Mouse (Mus musculus): ENCODE measurements around the gene Igfbp4. TPM values are rescaled to one million over a fixed set of nuclear protein-coding genes. Genes with fewer than 3 reads are reported as not detected.

Igfbp4 gene
- total and polyA plus RNA-seq, 2 experiments, result 662 to 1,830 TPM

DNA sequence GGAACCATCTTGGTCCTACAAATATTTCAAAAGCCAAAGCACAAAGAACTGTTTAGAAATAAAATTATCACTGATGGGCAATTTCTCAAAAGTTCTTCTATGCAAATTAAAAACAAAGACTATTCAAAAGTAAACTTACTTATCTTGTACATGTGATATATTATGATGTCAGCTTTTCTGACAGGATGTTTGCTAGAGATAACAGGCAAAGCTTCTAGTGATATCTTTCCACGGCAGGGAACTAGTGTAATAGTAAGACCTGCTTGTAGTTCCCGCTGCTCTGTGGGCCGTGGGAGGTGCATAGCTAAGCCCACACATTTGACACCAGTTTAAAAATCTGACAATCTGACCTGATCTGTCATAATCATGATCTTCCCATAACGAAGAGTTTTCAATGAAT is 30.9 kb upstream of the Igfbp4 start:
- H3K27me3 ChIP-seq (ENCODE audit: control insufficient read depth, insufficient read depth, low read length), result no peaks in the 10 kb centered on the region
- H3K4me1 ChIP-seq (ENCODE audit: control insufficient read depth, insufficient read depth, low read length), result no peaks in the 10 kb centered on the region
- no peak overlapping the region for H3K9ac ChIP-seq (ENCODE audit: low read depth, low read length)
- H3K79me2 ChIP-seq (ENCODE audit: control insufficient read depth, insufficient read depth, low read length), result no peaks in the 10 kb centered on the region
- no peak overlapping the region for H3K27ac ChIP-seq (replicated peaks; ENCODE audit: insufficient read depth, low read depth, low read length)
- no peak overlapping the region for H3K4me3 ChIP-seq (ENCODE audit: insufficient read depth, low read depth, low read length)
- H3K36me3 ChIP-seq (ENCODE audit: control insufficient read depth, insufficient read depth, low read length), result no peaks in the 10 kb centered on the region
- WGBS, result 73% methylated on average over 4 of the region's 4 CpGs
- DNase-seq (ENCODE audit: extremely low read depth, low read depth, low spot score), result no peak
- TF ChIP-seq CTCF (IDR thresholded peaks at IDR 0.05; ENCODE audit: low read depth, low read length) (no peak), POLR2A (IDR thresholded peaks at IDR 0.05; ENCODE audit: extremely low read depth, insufficient read depth, low read length) (no peak)

- no peak overlapping the region for H3K9ac ChIP-seq (ENCODE audit: low read depth, low read length)
- H3K4me3 ChIP-seq (ENCODE audit: insufficient read depth, low read depth, low read length), result no peak overlapping the region
- DNase-seq (ENCODE audit: extremely low read depth, low read depth, low spot score), result no peak
- H3K27ac ChIP-seq (replicated peaks; ENCODE audit: insufficient read depth, low read depth, low read length), result no peak overlapping the region
- no peaks in the 10 kb centered on the region for H3K36me3 ChIP-seq (ENCODE audit: control insufficient read depth, insufficient read depth, low read length)
- H3K79me2 ChIP-seq (ENCODE audit: control insufficient read depth, insufficient read depth, low read length), result no peaks in the 10 kb centered on the region
- H3K4me1 ChIP-seq (ENCODE audit: control insufficient read depth, insufficient read depth, low read length), result no peaks in the 10 kb centered on the region
- TF ChIP-seq CTCF (IDR thresholded peaks at IDR 0.05; ENCODE audit: low read depth, low read length) (no peak), POLR2A (IDR thresholded peaks at IDR 0.05; ENCODE audit: extremely low read depth, insufficient read depth, low read length) (no peak)
- no peaks in the 10 kb centered on the region for H3K27me3 ChIP-seq (ENCODE audit: control insufficient read depth, insufficient read depth, low read length)
- 97% methylated on average over 5 of the region's 5 CpGs for WGBS
Observed at GRCm38 (mm10) chr11:99010706-99011105, 30.3 kb upstream of the Igfbp4 start.

DNA sequence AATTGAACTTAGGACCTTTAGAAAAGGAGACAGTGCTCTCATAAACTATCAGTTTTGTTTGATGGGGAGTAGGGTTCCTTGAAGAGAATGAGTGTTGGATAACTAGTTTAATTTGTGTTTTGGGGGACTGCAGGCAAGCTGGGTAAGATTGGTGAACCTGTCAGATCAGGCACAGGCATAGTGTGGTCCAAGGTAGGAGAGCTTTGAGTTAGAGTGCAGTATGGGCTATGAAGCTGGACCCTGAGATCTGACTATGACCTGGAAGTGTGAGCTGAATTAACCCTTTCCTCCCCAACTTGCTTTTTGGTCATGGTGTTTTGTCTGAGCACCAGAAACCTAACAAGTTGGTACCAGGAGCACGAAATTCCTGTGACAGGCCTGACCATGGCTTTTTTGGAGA is 27.2 kb upstream of the Igfbp4 start:
- TF ChIP-seq CTCF (IDR thresholded peaks at IDR 0.05; ENCODE audit: low read depth, low read length) (no peak), POLR2A (IDR thresholded peaks at IDR 0.05; ENCODE audit: extremely low read depth, insufficient read depth, low read length) (no peak)
- no peak overlapping the region for H3K27ac ChIP-seq (replicated peaks; ENCODE audit: insufficient read depth, low read depth, low read length)
- no peaks in the 10 kb centered on the region for H3K36me3 ChIP-seq (ENCODE audit: control insufficient read depth, insufficient read depth, low read length)
- H3K27me3 ChIP-seq (ENCODE audit: control insufficient read depth, insufficient read depth, low read length), result no peaks in the 10 kb centered on the region
- WGBS, result 100% methylated on average over 1 of the region's 1 CpGs
- no peak overlapping the region for H3K9ac ChIP-seq (ENCODE audit: low read depth, low read length)
- no peak for DNase-seq (ENCODE audit: extremely low read depth, low read depth, low spot score)
- H3K4me3 ChIP-seq (ENCODE audit: insufficient read depth, low read depth, low read length), result no peak overlapping the region
- H3K4me1 ChIP-seq (ENCODE audit: control insufficient read depth, insufficient read depth, low read length), result no peaks in the 10 kb centered on the region
- H3K79me2 ChIP-seq (ENCODE audit: control insufficient read depth, insufficient read depth, low read length), result no peaks in the 10 kb centered on the region

GRCm38 (mm10) chr11:99019844-99020243 is 21.2 kb upstream of the Igfbp4 start:
- WGBS, result 93% methylated on average over 6 of the region's 6 CpGs
- Histone ChIP-seq H3K4me3 (ENCODE audit: insufficient read depth, low read depth, low read length) (no peak overlapping the region), H3K4me1 (ENCODE audit: control insufficient read depth, insufficient read depth, low read length) (peaks cover 2% of the 10 kb centered on the region; the same call in 1 of the 2 replicates), H3K27ac (replicated peaks; ENCODE audit: insufficient read depth, low read depth, low read length) (no peak overlapping the region), H3K79me2 (ENCODE audit: control insufficient read depth, insufficient read depth, low read length) (no peaks in the 10 kb centered on the region), H3K36me3 (ENCODE audit: control insufficient read depth, insufficient read depth, low read length) (no peaks in the 10 kb centered on the region), H3K9ac (ENCODE audit: low read depth, low read length) (no peak overlapping the region), H3K27me3 (ENCODE audit: control insufficient read depth, insufficient read depth, low read length) (no peaks in the 10 kb centered on the region)
- DNase-seq (ENCODE audit: extremely low read depth, low read depth, low spot score), result no peak
- TF ChIP-seq CTCF (IDR thresholded peaks at IDR 0.05; ENCODE audit: low read depth, low read length), result no peak
- no peak for TF ChIP-seq POLR2A (IDR thresholded peaks at IDR 0.05; ENCODE audit: extremely low read depth, insufficient read depth, low read length)

DNA sequence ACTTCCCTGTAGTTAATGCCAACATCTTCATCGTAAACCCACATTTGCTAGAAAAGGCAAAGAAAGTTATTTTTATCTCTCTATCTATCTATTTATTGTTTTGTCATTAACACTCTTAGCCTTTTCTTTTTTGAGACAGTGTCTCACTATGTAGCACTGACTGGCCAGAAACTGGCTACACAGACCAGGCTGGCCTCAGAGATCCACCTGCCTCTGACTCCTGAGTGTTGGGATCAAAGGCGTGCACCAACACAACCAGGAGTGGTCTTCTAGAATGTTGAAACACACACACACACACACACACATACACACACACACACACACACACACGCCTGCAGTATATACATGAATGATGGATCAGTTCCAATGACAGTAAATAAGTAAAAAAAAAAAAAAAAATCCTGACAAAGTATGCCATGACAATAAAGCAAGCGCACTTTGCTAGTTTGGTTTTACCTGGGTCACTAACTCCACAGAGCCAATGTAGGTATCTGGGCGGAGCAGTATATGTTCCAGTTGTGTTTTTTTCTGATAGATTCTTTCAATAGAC is 18.6 kb upstream of the Igfbp4 start:
- 94% methylated on average over 5 of the region's 5 CpGs for WGBS
- Histone ChIP-seq H3K27me3 (ENCODE audit: control insufficient read depth, insufficient read depth, low read length) (no peaks in the 10 kb centered on the region), H3K4me3 (ENCODE audit: insufficient read depth, low read depth, low read length) (no peak overlapping the region), H3K4me1 (ENCODE audit: control insufficient read depth, insufficient read depth, low read length) (peaks cover 2% of the 10 kb centered on the region; the same call in 1 of the 2 replicates), H3K36me3 (ENCODE audit: control insufficient read depth, insufficient read depth, low read length) (no peaks in the 10 kb centered on the region), H3K27ac (replicated peaks; ENCODE audit: insufficient read depth, low read depth, low read length) (no peak overlapping the region), H3K79me2 (ENCODE audit: control insufficient read depth, insufficient read depth, low read length) (no peaks in the 10 kb centered on the region), H3K9ac (ENCODE audit: low read depth, low read length) (no peak overlapping the region)
- no peak for DNase-seq (ENCODE audit: extremely low read depth, low read depth, low spot score)
- TF ChIP-seq POLR2A (IDR thresholded peaks at IDR 0.05; ENCODE audit: extremely low read depth, insufficient read depth, low read length) (no peak), CTCF (IDR thresholded peaks at IDR 0.05; ENCODE audit: low read depth, low read length) (no peak)

DNA sequence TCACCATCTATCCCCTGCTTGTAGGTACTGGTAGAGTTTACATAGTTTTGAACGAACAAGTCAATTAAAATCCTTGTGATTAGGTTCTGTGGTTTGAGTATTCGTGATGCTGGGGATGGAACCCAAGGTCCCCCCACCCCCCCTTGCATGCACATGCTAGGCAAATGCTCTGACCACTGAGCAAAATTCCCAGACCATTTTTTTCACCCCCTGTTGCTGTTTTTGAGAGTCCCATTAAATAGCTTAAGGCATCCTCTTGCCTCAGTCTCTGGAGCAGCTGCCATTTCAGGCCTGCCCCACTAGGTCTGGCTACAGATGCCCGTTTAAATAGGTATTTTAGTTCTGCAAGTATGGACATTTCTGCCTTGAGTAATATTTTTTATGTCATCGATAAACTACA is 17.9 kb upstream of the Igfbp4 start:
- Histone ChIP-seq H3K36me3 (ENCODE audit: control insufficient read depth, insufficient read depth, low read length) (no peaks in the 10 kb centered on the region), H3K27me3 (ENCODE audit: control insufficient read depth, insufficient read depth, low read length) (no peaks in the 10 kb centered on the region), H3K9ac (ENCODE audit: low read depth, low read length) (no peak overlapping the region), H3K4me3 (ENCODE audit: insufficient read depth, low read depth, low read length) (no peak overlapping the region), H3K79me2 (ENCODE audit: control insufficient read depth, insufficient read depth, low read length) (no peaks in the 10 kb centered on the region), H3K27ac (replicated peaks; ENCODE audit: insufficient read depth, low read depth, low read length) (no peak overlapping the region), H3K4me1 (ENCODE audit: control insufficient read depth, insufficient read depth, low read length) (peaks cover 2% of the 10 kb centered on the region; the same call in 1 of the 2 replicates)
- WGBS, result 18% methylated on average over 4 of the region's 4 CpGs
- no peak for TF ChIP-seq CTCF (IDR thresholded peaks at IDR 0.05; ENCODE audit: low read depth, low read length)
- no peak for TF ChIP-seq POLR2A (IDR thresholded peaks at IDR 0.05; ENCODE audit: extremely low read depth, insufficient read depth, low read length)
- DNase-seq (ENCODE audit: extremely low read depth, low read depth, low spot score), result no peak
